Comparison of ENCODE assay signal across 10 mouse cellular contexts in genomic region chr9:42865036-42865829, GRCm38 (mm10).
DNase-seq lines count a peak whose midpoint lies in the region; ATAC-seq and TF ChIP-seq lines count a peak whose summit lies in the region.
"Had no signal": no experiment of that assay in that cellular context is flagged by ENCODE, and none has a peak within 500 bp of the region (broad histone marks: within the 10 kb centered on the region; RNA-seq: fewer than 3 reads in every experiment).

No protein-coding gene starts in this region.

- H3K4me3 ChIP-seq in heart, embryonic 11.5 days (ENCODE audit: low read depth, low read length): no peak overlapping the region
- H3K4me3 ChIP-seq in liver, adult 2 months (ENCODE audit: insufficient read depth, low read depth, low read length): no peak overlapping the region
- no peak overlapping the region for H3K4me3 ChIP-seq in lung, embryonic 16.5 days (ENCODE audit: low read length)

- peaks cover 9% of the 10 kb centered on the region; the same call in 1 of the 2 replicates for H3K27me3 ChIP-seq in heart, embryonic 11.5 days (ENCODE audit: control insufficient read depth, insufficient read depth, low read length)
- H3K27me3 ChIP-seq in liver, adult 2 months (ENCODE audit: control insufficient read depth, insufficient read depth, low read length): no peaks in the 10 kb centered on the region
- H3K27me3 ChIP-seq in lung, embryonic 16.5 days (ENCODE audit: control insufficient read depth, insufficient read depth, low read depth, low read length): no peaks in the 10 kb centered on the region

- no peaks in the 10 kb centered on the region for H3K79me2 ChIP-seq in liver, adult 2 months (ENCODE audit: control insufficient read depth, insufficient read depth, low read length)

- peaks cover 4% of the 10 kb centered on the region; the same call in 1 of the 2 replicates for H3K4me1 ChIP-seq in heart, embryonic 11.5 days (ENCODE audit: control insufficient read depth, insufficient read depth, low read length)
- H3K4me1 ChIP-seq in liver, adult 2 months (ENCODE audit: control insufficient read depth, insufficient read depth, low read length): no peaks in the 10 kb centered on the region
- peaks cover 47% of the 10 kb centered on the region for H3K4me1 ChIP-seq in lung, embryonic 16.5 days (replicated peaks; ENCODE audit: control insufficient read depth, insufficient read depth, low read length)

- peak; percentile 42; the same call in 1 of the 2 replicates for ATAC-seq in heart, embryonic 11.5 days (replicated peaks; ENCODE audit: insufficient number of reproducible peaks, low FRiP score, low TSS enrichment)
- ATAC-seq in lung, embryonic 16.5 days (ENCODE audit: low read depth): peak; percentile 77
- ATAC-seq: CD4-positive, CD25-positive, alpha-beta regulatory T cell, adult 4 months had no signal

- DNase-seq in heart, adult 8-10 months (ENCODE audit: low spot score): no peak
- DNase-seq in liver, adult 2 months (ENCODE audit: extremely low read depth, low read depth, low spot score): peak; percentile 16
- DNase-seq in liver: no peak
- peak; percentile 59 for DNase-seq in embryo, embryonic 11 days
- no peak for DNase-seq in gastrocnemius, adult 18-20 months (ENCODE audit: low spot score)
- no peak for DNase-seq in cerebellum, adult 9-11 months

- no peak overlapping the region for H3K9ac ChIP-seq in heart, embryonic 11.5 days (ENCODE audit: low read depth, low read length)
- H3K9ac ChIP-seq in liver, adult 2 months (ENCODE audit: low read depth, low read length): no peak overlapping the region
- H3K9ac ChIP-seq in lung, embryonic 16.5 days (ENCODE audit: low read length): no peak overlapping the region

- no peaks in the 10 kb centered on the region for H3K9me3 ChIP-seq in heart, embryonic 11.5 days (replicated peaks; ENCODE audit: control insufficient read depth, low read length)
- H3K9me3 ChIP-seq in lung, embryonic 16.5 days (ENCODE audit: control insufficient read depth, low read length): no peaks in the 10 kb centered on the region

- 54% methylated on average over 11 of the region's 11 CpGs for WGBS in heart, embryonic 11.5 days (ENCODE audit: insufficient replicate concordance)
- 53% methylated on average over 11 of the region's 11 CpGs for WGBS in liver, adult 2 months
- WGBS in lung, embryonic 16.5 days: 20% methylated on average over 11 of the region's 11 CpGs

- TF ChIP-seq POLR2A in liver, adult 2 months (IDR thresholded peaks at IDR 0.05; ENCODE audit: extremely low read depth, insufficient read depth, low read length): no peak

- no peak overlapping the region for H3K27ac ChIP-seq in heart, embryonic 11.5 days (ENCODE audit: low read depth, low read length)
- no peak overlapping the region for H3K27ac ChIP-seq in liver, adult 2 months (replicated peaks; ENCODE audit: insufficient read depth, low read depth, low read length)
- peak overlapping the region; percentile 60 for H3K27ac ChIP-seq in lung, embryonic 16.5 days (ENCODE audit: low read length)
- H3K27ac ChIP-seq: macrophage had no signal

- TF ChIP-seq CTCF in liver, adult 2 months (IDR thresholded peaks at IDR 0.05; ENCODE audit: low read depth, low read length): no peak

- no peaks in the 10 kb centered on the region for H3K36me3 ChIP-seq in heart, embryonic 11.5 days (ENCODE audit: control insufficient read depth, insufficient read depth, low read length)
- H3K36me3 ChIP-seq in liver, adult 2 months (ENCODE audit: control insufficient read depth, insufficient read depth, low read length): no peaks in the 10 kb centered on the region
- H3K36me3 ChIP-seq in lung, embryonic 16.5 days (ENCODE audit: control insufficient read depth, insufficient read depth, low read length): no peaks in the 10 kb centered on the region

- H3K4me2 ChIP-seq in heart, embryonic 11.5 days: no peak overlapping the region
- H3K4me2 ChIP-seq in lung, embryonic 16.5 days (ENCODE audit: low read depth, low read length): no peak overlapping the region

Comparison
In these comparisons a context has a peak if more than half of its experiments do, and no peak if none do; other contexts are left out.
1. DNase-seq: peak in liver, adult 2 months (single experiment) and embryo, embryonic 11 days (single experiment); none in heart, adult 8-10 months (single experiment), liver (single experiment), gastrocnemius, adult 18-20 months (single experiment) and cerebellum, adult 9-11 months (single experiment).